Mouse (Mus musculus) heart, postnatal 36 days (tissue): ENCODE measurements around the gene Pam. TPM values are rescaled to one million over a fixed set of nuclear protein-coding genes. Genes with fewer than 3 reads are reported as not detected.

Experiments
- DNase-seq, 2 experiments: peaks; one replicate each; pipeline ENCODE4 v3.0.0; 2021 to 2022
- intact Hi-C: fragments of 180-260 bp; cut with DNase I; formaldehyde crosslinking; loops from one replicate; pipeline ENCODE4 v1.15.1; 2025
- total RNA-seq, 2 experiments: library from RNA; stranded (reverse); gene quantifications; 2 replicates each; pipeline ENCODE4 v1.2.3; 2021

Gene Pam
- total RNA-seq, 2 experiments from 2014 or later, result 586 to 674 TPM

DNA sequence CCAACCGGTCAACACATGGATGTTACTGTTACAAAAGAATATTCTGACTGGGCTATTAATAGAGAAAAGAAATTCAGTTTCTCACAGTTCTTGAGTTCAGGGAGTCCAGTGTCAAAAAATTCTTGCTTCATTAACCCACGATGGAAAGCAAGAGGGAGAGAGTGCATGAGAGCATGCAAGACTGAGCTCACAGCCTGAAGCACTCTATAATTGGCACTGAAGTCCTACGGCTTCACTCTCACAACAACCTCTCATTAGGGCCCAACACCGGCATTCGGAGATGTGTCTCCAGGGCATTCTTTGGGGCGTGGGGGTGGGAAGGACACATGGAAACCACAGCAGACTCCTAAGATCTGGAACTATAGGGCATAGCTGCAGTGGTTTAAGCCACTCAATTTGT, 12.5 kb downstream of the Pam start:
- DNase-seq, result no peak
- intact Hi-C loops, result no loop called here

DNA sequence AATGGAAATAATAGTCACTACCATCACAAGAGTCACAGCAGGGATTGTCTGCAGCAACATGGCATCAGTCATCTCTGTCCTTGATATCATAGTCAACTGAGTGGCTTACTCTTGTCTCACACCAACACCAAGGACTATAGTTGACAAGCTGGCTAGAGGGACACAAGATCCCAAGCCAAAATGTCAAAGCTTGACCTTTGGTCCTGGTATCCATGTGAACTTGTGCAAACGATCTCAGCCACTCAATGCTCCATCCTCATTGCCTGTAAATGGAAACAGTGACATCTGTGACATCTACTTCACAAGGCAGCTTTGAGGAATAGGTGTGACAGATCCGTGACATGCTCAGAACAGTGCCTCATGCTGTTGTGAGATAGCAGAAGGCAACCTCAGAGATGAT, 15.0 kb downstream of the Pam start:
- no peak for DNase-seq

DNA sequence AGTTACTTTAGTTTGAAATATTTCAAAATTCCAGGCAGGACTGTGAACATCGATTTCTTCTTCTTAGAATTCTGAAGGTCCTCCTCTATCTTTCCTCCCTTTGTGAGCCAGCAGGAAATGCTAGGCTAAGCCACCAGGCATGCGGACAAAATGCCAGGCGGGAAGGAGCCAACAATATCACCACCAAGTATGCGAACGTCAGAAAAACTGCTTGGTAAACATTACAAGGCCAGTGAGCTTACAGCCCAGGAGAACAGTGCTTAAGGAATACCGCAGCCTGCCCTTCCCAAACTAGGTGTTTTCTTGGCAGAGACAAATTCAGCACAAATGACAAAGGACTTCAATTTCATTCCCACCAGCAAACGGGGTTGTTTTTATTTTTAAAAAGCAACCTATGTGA, 15.8 kb downstream of the Pam start:
- peak; percentile 27 to 38 for DNase-seq
- intact Hi-C loops, result no loop called here

More for the DNA sequence above, 15.0 kb downstream of the Pam start:
- intact Hi-C loops, result no loop called here

DNA sequence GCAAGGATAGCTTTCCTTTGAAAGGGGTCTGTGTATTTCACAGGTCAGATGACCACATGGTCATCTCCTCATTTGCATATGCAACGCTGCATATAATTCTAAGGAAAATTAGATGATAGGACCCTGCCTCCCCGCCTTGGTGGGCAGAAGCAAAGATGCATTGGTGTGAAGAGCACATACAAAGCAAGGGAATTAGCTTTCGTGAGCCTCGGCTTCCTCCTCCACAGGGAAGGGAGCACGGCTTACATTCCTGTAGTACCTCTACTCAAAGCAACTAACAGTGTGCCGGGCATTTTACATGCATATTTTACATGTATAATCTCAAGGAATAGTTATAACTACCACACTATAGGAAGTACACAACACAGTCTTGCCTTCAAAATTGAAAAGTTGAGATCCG, 16.7 kb downstream of the Pam start:
- no peak for DNase-seq
- intact Hi-C loops, result no loop called here

DNA sequence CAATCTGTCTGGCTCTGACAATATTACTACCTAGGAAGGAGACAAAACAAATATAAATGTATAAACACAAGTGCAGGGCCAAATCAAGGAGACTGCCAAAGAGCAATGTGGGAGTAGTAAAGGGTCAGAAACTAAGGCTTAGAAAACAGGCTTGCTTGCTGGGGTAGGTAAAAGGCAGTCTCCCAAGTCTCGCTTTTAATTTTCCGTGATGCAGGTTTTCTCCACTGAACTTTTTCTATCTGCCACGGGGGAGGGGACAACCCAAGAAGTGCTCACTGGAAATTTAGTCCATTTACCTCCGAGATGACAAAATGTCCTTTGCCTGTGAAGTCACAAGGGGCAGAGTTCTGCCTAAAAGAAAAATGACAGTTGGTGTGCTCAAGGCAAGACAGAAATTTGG, 21.6 kb downstream of the Pam start:
- intact Hi-C loops, result no loop called here
- DNase-seq, result no peak

DNA sequence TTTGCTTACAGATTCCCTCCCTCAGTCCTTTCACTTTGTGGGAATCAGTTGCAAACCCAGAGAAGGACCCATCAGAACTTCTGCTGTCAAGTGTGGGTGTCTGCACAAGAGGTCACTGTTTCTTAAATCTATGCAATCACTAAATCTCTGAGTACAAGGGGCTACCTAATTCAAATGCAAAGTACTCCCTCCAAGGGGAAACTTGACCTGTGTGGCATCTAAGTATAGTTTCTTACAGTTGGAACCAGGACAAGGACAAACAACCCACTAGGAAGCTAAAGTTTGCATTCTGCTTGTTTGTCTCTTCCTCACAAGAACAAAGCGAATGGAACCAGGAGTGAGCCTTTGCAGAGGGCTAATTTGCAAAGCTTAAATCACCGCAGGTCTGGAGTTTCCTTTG, 22.3 kb downstream of the Pam start:
- intact Hi-C loops, result no loop called here
- no peak for DNase-seq

DNA sequence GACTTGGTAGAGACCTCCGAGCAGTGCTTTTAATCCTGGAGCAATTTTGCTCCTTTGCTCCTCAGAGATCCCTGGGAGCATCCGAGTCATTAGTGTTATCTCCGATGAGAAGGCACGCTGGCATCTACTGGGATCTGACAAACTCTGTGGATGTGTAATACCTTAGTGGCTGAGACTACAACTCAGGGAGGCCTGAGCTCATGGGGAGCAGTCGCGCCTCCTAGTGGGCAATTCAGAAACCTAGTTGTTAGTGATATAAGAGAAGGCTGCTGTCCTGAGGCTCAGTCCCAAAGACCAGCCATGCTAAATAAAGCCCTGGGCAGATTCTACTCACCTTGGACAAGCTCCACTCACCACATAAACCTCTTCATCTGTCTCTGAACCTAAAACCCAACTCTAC, 23.4 kb downstream of the Pam start:
- intact Hi-C loops, result no loop called here
- DNase-seq, result no peak

DNA sequence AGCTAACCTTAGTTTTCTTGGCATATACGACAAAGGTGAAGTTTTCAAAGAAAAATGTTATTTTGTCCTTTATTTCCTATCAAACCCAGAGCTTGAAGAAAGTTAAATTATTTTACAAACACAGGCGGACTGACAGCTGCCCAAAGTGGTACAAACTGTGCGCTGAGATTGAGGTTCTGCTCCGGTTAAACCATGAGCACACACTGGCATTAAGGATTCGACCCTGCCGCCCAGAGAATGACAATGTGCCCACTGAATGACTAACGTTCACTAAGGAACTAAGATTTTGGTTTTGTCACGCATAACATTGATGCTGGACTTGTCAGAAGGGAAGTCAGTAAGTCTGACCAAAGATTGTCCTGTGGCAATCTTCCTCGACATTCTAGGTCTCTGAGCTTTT, 24.0 kb downstream of the Pam start:
- intact Hi-C loops, result no loop called here
- no peak for DNase-seq

DNA sequence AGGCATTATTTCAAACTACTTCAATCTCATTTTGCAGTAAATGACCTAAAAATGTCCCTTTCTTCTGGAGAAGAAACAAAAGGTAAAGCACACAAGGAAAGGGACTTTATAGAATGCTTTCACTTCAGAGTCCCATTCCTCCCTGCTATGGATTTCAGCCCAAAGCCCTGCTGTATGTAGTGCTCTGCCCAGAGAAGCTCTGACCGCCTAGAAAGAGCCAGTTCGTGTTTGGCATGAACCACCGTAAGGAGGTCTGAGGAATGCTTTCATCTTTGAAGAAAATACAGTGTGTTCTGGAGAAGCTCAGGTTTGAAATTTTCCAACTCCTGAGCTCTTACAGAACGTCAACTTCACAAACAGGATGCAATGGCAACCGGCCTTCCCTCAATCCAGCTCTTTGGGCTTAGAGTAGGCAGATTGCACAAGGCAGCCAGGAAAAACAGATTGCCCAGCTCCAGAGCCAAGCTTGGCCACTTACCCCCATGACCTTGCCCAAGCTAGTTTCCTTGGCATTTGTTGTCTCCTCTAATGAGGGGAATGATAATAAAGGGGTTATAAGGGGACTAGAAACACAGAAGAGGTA, 24.6 kb downstream of the Pam start:
- intact Hi-C loops, result no loop called here
- peak in 1 of 2 experiments; percentile 21 for DNase-seq

DNA sequence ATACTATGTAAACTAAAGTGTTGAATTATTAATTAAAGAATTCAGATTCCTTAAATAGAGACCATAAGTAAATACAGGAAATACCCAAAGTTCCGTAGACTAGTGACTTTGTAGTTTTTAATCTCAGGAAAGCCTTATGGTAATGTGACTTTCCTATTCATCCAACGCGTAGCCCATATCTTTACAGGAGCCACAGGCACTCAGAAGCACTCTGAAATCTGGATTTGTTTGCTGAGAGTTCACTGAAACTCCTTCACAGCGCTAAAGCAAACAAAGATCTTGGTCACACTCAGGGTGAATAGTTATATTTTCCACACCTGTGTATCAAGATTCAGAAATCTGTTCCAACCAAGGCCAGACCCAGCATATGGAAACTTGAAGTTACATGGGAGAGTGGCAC, 27.3 kb downstream of the Pam start:
- no peak for DNase-seq
- intact Hi-C loops, result no loop called here

DNA sequence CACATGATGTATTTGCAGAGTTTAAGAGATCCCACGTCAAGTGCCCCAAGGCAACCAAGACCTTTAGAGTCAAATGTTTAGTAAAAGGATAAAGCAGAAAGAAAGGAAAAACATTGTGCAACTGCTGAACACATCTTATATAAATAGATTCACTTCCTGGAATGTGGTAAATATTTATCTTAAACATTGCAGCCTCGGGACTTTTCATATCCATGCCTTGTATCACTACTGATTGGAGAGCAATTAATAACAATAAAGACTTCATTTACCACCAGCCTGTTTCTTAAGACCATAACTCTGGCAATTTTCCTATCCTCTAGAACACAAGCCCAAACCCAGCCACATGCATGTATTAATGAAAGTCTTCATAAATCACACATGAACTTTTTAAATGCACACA, 33.4 kb downstream of the Pam start:
- intact Hi-C loops, result no loop called here
- DNase-seq, result no peak

DNA sequence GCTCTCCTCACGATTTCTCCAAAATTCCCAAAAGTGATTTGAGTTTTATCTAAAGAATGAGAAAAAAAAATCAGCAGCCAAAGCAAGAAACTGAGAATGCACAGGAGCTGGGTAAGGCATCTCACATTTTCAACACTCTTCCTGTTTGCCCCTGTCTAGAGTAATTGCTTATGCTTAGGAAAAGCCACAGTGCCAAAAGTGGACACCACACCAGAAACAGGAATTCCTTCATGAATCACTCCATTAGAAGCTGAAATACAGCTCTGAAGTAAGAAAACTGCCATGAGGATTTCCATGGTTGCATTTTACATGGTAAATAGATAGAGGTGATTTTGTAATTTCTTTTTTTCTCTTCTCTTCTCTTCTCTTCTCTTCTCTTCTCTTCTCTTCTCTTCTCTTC, 36.0 kb downstream of the Pam start:
- intact Hi-C loops, result no loop called here
- no peak for DNase-seq

DNA sequence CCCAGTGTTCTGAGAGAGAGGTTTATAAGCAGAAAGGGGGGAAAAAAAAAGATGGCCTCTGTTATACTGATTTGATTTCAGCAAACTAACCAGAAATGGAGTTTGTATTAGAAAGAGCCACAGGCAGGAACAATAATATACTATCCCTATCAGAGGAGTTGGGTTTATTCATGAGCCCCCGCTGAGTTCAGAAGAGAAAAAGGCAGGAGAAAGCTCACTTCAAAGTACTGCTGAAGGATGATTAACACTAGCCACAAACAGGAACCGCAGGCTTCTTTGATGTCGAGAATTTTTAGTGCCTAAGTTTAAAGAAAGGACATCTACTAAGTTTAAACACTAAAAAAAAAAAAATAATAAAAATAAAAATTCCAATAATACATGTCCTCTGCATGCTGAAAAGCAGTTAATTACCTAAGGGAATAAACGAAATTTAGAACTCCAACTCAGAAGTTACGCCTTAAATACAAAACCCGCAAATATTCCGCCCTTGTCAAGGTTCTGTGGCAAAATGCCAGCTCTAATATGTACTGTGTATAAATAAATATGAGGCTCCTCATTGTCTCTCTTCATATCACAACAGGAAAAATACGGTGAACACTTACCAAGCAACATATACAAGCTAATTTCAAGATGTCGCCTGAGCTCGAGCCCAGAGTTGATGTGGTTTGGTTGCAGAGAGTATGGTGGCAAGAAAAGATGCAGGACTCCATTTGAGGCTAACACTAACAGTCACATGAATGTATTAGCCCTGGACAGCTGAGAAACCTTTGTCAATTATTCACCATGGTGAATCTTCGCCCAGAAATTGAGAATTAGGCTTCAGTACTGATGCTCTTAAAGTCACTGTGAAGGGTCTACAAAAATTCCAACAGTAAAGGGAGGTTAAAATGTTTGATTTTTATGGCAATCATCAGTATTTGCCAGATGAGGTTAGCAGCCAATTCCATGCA, 38.2 kb downstream of the Pam start:
- intact Hi-C loops, result no loop called here
- DNase-seq, result no peak

DNA sequence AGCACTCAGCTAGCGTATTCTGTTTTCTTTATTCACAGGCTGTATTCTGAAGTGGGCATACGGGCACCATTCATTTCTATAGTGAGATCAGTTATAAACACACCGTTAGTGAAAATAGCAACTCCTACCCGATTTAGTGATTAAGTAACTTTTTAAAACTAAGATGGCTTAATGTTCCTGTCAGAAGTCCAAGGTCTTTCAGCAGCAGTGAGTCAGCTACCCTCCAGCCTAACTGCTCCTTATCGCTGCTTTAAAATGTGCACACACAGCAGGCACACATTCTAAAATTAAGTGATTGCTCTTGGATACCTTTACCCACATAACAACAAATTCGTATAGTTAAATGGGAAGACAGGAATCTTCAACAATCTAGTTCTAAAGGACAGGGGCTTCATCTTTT, 39.2 kb downstream of the Pam start:
- intact Hi-C loops, result no loop called here
- no peak for DNase-seq

DNA sequence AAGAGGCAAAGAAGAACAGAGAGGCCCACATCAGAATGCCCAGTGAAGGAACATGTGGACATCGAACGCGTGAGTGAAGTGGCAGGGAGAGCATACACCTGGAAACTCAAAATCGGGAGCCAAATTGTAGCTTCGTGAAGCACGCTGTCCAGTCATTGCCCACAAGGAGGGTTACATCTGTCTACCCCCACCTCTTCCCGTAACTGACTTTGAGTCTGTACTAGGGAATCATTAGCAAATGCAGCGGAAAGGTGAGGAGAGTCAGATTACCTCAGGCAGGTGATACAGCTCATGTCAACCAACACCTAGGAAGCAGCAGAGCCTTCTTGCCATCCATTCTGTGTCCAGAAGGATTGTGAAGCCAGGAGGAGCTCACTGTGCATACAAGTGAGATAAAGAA, 39.9 kb downstream of the Pam start:
- no peak for DNase-seq
- intact Hi-C loops, result no loop called here

DNA sequence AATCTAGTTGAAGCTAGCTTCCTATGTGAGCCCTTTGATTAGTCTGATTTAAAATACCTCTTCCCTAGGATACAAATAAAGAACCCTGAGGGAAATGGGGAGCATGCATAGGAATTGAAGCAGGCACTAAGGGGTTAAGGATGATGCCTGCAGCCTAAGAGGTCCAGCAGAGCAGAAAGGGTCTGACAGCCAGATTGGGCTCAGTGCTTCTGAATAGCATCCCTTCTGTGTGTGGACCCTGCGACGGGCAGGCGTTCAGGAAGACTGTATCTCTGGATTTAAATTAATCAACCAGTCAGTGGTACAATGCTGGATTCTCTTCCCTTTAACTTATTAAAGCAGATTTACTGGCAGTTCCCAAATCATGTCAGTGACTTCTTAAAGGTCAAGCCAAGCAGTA, 41.5 kb downstream of the Pam start:
- intact Hi-C loops, result loop anchor here (2.0 kb wide), 1 partner anchor 41 kb away; the partner anchor contains the start of gene Pam
- no peak for DNase-seq

DNA sequence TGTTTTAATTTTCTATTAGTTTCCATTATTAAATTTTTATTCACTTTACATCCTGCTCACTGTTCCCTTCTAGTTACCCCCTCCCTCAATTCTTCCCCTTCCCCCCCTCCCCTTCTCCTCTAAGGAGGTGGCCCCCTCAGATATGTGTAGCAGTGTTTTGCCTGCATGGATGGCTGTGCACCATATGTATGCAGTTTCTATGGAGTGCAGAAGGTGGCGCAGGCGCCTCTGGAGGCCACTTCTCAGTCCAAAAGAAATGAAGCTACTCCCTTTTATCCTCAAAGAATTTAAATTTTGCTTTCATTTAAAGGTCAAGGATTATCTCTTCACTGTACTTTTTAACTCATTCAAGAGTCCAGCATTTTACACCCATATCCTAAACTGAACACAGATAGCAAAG, 42.0 kb downstream of the Pam start:
- no peak for DNase-seq
- intact Hi-C loops, result loop anchor here (2.0 kb wide), 1 partner anchor 41 kb away; the partner anchor contains the start of gene Pam

DNA sequence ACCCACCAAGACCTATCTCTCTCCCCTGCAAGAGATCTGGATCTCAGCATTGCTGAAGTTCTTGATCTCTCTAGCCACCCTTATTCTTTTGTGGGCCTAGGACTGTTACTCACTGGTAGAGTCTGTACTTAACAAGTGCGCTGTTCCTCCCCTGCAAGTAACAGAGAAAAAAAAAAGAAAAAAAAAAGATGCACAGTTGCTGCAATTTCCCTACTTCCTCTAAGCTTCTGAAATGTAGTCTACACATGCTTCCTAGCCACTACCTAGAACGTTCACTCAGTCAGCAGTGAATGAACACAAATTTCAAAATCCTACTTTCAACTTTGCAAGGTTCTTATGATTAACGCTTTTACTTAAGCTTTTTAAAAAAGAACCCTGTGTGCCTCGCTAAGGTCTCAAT, 42.7 kb downstream of the Pam start:
- no peak for DNase-seq
- intact Hi-C loops, result loop anchor here (2.0 kb wide), 1 partner anchor 42 kb away; the partner anchor contains the start of gene Pam

DNA sequence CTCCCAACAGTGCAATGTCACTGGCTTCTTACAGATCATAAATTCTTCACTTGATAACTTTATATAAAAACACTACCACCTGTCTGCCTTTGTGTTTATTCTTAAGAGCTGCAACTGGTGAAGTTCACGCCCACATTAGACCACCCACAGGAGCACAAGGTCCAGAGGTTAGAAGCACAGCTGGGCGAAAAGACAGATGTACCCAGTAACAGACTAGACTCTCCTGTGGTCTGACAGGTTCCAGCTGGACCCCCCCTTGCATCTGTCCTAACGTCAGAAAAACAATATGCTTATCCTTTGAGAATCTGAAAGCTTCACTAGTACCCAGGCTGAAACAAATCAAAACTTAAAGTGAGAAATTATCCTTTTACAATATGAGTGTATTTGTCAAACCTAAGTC, 44.4 kb downstream of the Pam start:
- DNase-seq, result no peak
- intact Hi-C loops, result no loop called here

DNA sequence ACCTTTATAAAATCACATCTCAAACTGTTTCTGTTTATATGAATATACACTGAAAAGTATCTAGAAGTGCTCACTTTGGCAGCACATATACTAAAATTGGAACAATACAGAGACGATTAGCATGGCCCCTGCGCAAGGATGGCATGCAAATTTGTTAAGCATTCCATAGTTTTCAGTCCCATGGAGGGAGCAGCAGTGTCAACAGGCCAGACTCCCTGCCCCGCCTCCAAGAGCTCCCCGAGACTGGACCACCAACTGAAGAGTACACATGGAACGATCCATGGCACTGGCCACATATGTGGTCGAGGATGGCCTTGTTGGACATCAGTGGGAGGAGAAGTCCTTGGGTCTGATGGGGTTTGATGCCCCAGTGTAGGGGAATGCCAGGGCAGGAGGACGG, 45.7 kb downstream of the Pam start:
- intact Hi-C loops, result no loop called here
- DNase-seq, result no peak

DNA sequence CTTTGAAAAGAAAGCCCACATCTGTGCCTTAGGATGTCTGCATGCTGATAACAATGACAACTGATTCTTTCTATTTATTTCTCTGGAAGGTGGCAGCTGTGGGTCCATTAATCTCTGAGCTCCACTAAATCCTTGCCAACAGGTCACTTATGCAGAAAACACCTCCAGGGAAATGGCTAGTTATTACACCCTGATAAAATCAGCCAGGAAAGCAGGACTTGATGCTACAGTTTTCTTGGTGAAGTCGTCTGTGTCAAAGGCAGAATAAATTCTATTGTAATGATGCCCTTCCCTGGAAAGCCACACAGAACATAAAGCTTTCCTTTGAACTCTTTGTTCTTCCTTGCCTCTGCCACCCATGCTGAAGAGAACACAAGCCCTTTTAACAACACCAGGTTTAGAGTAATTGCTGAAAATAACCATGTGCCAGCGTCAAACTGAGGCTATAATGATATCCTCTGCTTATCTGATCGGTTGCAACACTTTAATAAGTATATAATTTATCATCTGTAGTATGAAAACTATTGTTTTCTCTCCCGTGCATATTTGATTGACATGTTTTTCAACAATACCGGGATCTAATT, 47.1 kb downstream of the Pam start:
- no peak for DNase-seq
- intact Hi-C loops, result loop anchor here (1.0 kb wide), 1 partner anchor 10 kb away; no protein-coding TSS in a partner anchor
